Mouse (Mus musculus): ENCODE measurements at regions not wholly inside any gene's neighbourhood (a gene's known extent, or its start where the extent isn't known, plus 50 kb on each side); places are given as distances from the start of the nearest gene placed in this dataset.

- no peak for DNase-seq
Observed at GRCm38 (mm10) chr13:59910179-59911071, 87.5 kb upstream of the Tut7 start.

- DNase-seq = no peak
Observed at GRCm38 (mm10) chr13:59909400-59909799, 86.5 kb upstream of the Tut7 start.

GRCm38 (mm10) chr13:59908786-59909185 is 85.8 kb upstream of the Tut7 start:
- no peak for DNase-seq

GRCm38 (mm10) chr13:59905488-59905887 is 82.5 kb upstream of the Tut7 start:
- DNase-seq = no peak

GRCm38 (mm10) chr13:59904415-59904814 is 81.5 kb upstream of the Tut7 start:
- no peak for DNase-seq

GRCm38 (mm10) chr13:59899521-59899920 is 76.6 kb upstream of the Tut7 start:
- DNase-seq = no peak

- no peak for DNase-seq
Observed at GRCm38 (mm10) chr13:59895754-59896153, 72.8 kb upstream of the Tut7 start.

- DNase-seq = no peak
Observed at GRCm38 (mm10) chr13:59894094-59894493, 71.1 kb upstream of the Tut7 start.

- no peak for DNase-seq
Observed at GRCm38 (mm10) chr13:59892961-59893360, 70.0 kb upstream of the Tut7 start.

GRCm38 (mm10) chr13:59892340-59892739 is 69.4 kb upstream of the Tut7 start:
- DNase-seq = no peak

GRCm38 (mm10) chr13:59891737-59892136 is 68.8 kb upstream of the Tut7 start:
- no peak for DNase-seq

GRCm38 (mm10) chr13:59889468-59890117 is 66.6 kb upstream of the Tut7 start:
- no peak for DNase-seq

GRCm38 (mm10) chr13:59888038-59889016 is 65.4 kb upstream of the Tut7 start:
- no peak for DNase-seq

GRCm38 (mm10) chr13:59887306-59887705 is 64.4 kb upstream of the Tut7 start:
- no peak for DNase-seq

- no peak for DNase-seq
Observed at GRCm38 (mm10) chr13:59886572-59886971, 63.6 kb upstream of the Tut7 start.

- DNase-seq = no peak
Observed at GRCm38 (mm10) chr13:59881989-59882784, 59.2 kb upstream of the Tut7 start.

- DNase-seq = no peak
Observed at GRCm38 (mm10) chr13:59880055-59880454, 57.1 kb upstream of the Tut7 start.

- no peak for DNase-seq
Observed at GRCm38 (mm10) chr13:59875637-59876036, 52.7 kb upstream of the Tut7 start.

GRCm38 (mm10) chr13:59874137-59874931 is 51.4 kb upstream of the Tut7 start:
- no peak for DNase-seq
